In the genomic region with DNA sequence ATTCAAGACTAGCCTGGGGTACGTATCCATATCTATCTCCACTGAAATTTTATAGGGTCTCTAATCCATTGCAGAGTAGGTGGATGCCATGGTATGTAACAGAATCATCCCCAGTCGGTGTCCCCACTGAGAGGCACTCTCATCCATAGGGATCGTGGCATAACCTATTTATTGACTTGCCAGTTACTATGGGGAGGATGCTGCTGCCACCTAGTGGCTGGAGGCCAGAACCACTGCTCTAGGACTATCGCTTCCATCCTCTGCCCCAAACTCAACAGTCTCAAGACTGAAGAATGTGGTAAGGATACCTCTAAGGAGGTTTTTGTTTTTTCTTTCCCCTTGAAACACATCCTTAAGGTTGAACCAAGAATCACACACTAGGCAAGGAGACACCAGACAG, we compare ENCODE assay signal across 8 mouse cellular contexts. TPM values are rescaled to one million over a fixed set of nuclear protein-coding genes. Genes with fewer than 3 reads are reported as not detected.
DNase-seq lines count a peak whose midpoint lies in the region; ATAC-seq lines count a peak whose summit lies in the region.

No protein-coding gene starts in this region.

- no peaks in the 10 kb centered on the region for H3K9me3 ChIP-seq in hindbrain, embryonic 11.5 days (ENCODE audit: control insufficient read depth, low read length)
- H3K9me3 ChIP-seq in hindbrain, embryonic 16.5 days (ENCODE audit: control insufficient read depth, low read length), result no peaks in the 10 kb centered on the region
- no peaks in the 10 kb centered on the region for H3K9me3 ChIP-seq in embryonic facial prominence, embryonic 10.5 days
- no peaks in the 10 kb centered on the region for H3K9me3 ChIP-seq in heart, embryonic 15.5 days (replicated peaks)
- no peaks in the 10 kb centered on the region for H3K9me3 ChIP-seq in stomach, embryonic 15.5 days

- H3K27me3 ChIP-seq in hindbrain, embryonic 11.5 days (ENCODE audit: control insufficient read depth, insufficient read depth, low read length), result no peaks in the 10 kb centered on the region
- no peaks in the 10 kb centered on the region for H3K27me3 ChIP-seq in hindbrain, embryonic 16.5 days (replicated peaks; ENCODE audit: control insufficient read depth, insufficient read depth, low read length)
- no peaks in the 10 kb centered on the region for H3K27me3 ChIP-seq in embryonic facial prominence, embryonic 10.5 days (replicated peaks; ENCODE audit: low read depth, poor library complexity, severe bottlenecking)
- H3K27me3 ChIP-seq in heart, embryonic 15.5 days, result no peaks in the 10 kb centered on the region
- no peaks in the 10 kb centered on the region for H3K27me3 ChIP-seq in stomach, embryonic 15.5 days (replicated peaks)

- H3K27ac ChIP-seq in hindbrain, embryonic 11.5 days (ENCODE audit: low read depth, low read length), result no peak overlapping the region
- H3K27ac ChIP-seq in hindbrain, embryonic 16.5 days (ENCODE audit: low read depth, low read length), result no peak overlapping the region
- H3K27ac ChIP-seq in embryonic facial prominence, embryonic 10.5 days (replicated peaks), result no peak overlapping the region
- peak overlapping the region; percentile 77 for H3K27ac ChIP-seq in heart, embryonic 15.5 days
- peak overlapping the region; percentile 46; the same call in 1 of the 2 replicates for H3K27ac ChIP-seq in stomach, embryonic 15.5 days

- H3K4me1 ChIP-seq in hindbrain, embryonic 11.5 days (replicated peaks; ENCODE audit: control insufficient read depth, insufficient read depth, low read length), result no peaks in the 10 kb centered on the region
- H3K4me1 ChIP-seq in hindbrain, embryonic 16.5 days (ENCODE audit: control insufficient read depth, insufficient read depth, low read depth, low read length), result no peaks in the 10 kb centered on the region
- H3K4me1 ChIP-seq in embryonic facial prominence, embryonic 10.5 days, result peaks cover 3% of the 10 kb centered on the region; the same call in 1 of the 2 replicates
- peaks cover 14% of the 10 kb centered on the region for H3K4me1 ChIP-seq in heart, embryonic 15.5 days (replicated peaks)
- H3K4me1 ChIP-seq in stomach, embryonic 15.5 days, result no peaks in the 10 kb centered on the region

- WGBS in hindbrain, embryonic 11.5 days, result 55% methylated on average over 4 of the region's 4 CpGs
- WGBS in hindbrain, embryonic 16.5 days, result 50% methylated on average over 4 of the region's 4 CpGs
- 51% methylated on average over 4 of the region's 4 CpGs for WGBS in embryonic facial prominence, embryonic 10.5 days
- WGBS in heart, embryonic 15.5 days, result 45% methylated on average over 4 of the region's 4 CpGs
- WGBS in stomach, embryonic 15.5 days, result 59% methylated on average over 4 of the region's 4 CpGs

- H3K9ac ChIP-seq in hindbrain, embryonic 11.5 days (ENCODE audit: low read depth, low read length), result no peak overlapping the region
- no peak overlapping the region for H3K9ac ChIP-seq in hindbrain, embryonic 16.5 days (ENCODE audit: low read depth, low read length)
- no peak overlapping the region for H3K9ac ChIP-seq in heart, embryonic 15.5 days
- no peak overlapping the region for H3K9ac ChIP-seq in stomach, embryonic 15.5 days

- H3K4me2 ChIP-seq in hindbrain, embryonic 11.5 days (replicated peaks; ENCODE audit: low read depth, low read length), result no peak overlapping the region
- H3K4me2 ChIP-seq in hindbrain, embryonic 16.5 days (ENCODE audit: low read length), result no peak overlapping the region
- no peak overlapping the region for H3K4me2 ChIP-seq in heart, embryonic 15.5 days
- no peak overlapping the region for H3K4me2 ChIP-seq in stomach, embryonic 15.5 days

- peak; percentile 19; the same call in 1 of the 2 replicates for ATAC-seq in hindbrain, embryonic 11.5 days (ENCODE audit: low FRiP score)
- no peak for ATAC-seq in hindbrain, embryonic 16.5 days
- ATAC-seq in heart, embryonic 15.5 days (replicated peaks; ENCODE audit: insufficient number of reproducible peaks, insufficient read depth, low FRiP score, low read depth), result no peak
- peak; percentile 67 for ATAC-seq in megakaryocyte progenitor cell, adult 5-6 weeks (replicated peaks; ENCODE audit: poor library complexity)
- no peak for ATAC-seq in stomach, embryonic 15.5 days (ENCODE audit: insufficient read depth, low FRiP score, low read depth)

- H3K4me3 ChIP-seq in hindbrain, embryonic 11.5 days (ENCODE audit: low read depth, low read length), result no peak overlapping the region
- no peak overlapping the region for H3K4me3 ChIP-seq in hindbrain, embryonic 16.5 days (ENCODE audit: low read length)
- no peak overlapping the region for H3K4me3 ChIP-seq in embryonic facial prominence, embryonic 10.5 days
- no peak overlapping the region for H3K4me3 ChIP-seq in heart, embryonic 15.5 days
- no peak overlapping the region for H3K4me3 ChIP-seq in stomach, embryonic 15.5 days (replicated peaks)

- no peaks in the 10 kb centered on the region for H3K36me3 ChIP-seq in hindbrain, embryonic 11.5 days (ENCODE audit: control insufficient read depth, insufficient read depth, low read length)
- H3K36me3 ChIP-seq in hindbrain, embryonic 16.5 days (ENCODE audit: control insufficient read depth, insufficient read depth, low read length), result no peaks in the 10 kb centered on the region
- no peaks in the 10 kb centered on the region for H3K36me3 ChIP-seq in embryonic facial prominence, embryonic 10.5 days (replicated peaks)
- no peaks in the 10 kb centered on the region for H3K36me3 ChIP-seq in heart, embryonic 15.5 days
- H3K36me3 ChIP-seq in stomach, embryonic 15.5 days, result no peaks in the 10 kb centered on the region

- DNase-seq in hindbrain, embryonic 11.5 days (ENCODE audit: low spot score), result peak; percentile 75
- peak; percentile 81 for DNase-seq in adrenal gland, postnatal 10 days
- peak; percentile 69 for DNase-seq in embryonic facial prominence, embryonic 10.5 days (ENCODE audit: low spot score)
- DNase-seq in layer of hippocampus, postnatal 10 days (ENCODE audit: low spot score in 2 of 2), result peak; percentile 49 to 60

RNA-seq across cellular contexts. Expression of a gene that starts 16.0 kb away (rescaled TPM):
- not detected in 2 replicates for polyA plus RNA-seq in hindbrain, embryonic 11.5 days (2014; fragmentation: Nextera tagmentation; extraction: Ambion mirVana)
- not detected in 2 replicates for polyA plus RNA-seq in hindbrain, embryonic 16.5 days (2015; fragmentation: Nextera tagmentation; extraction: Ambion mirVana)
- total RNA-seq in adrenal gland, postnatal 10 days (2021), result under 1 TPM in 1 of 2 experiments, not detected in 1; 0.12 TPM
- not detected in 2 replicates for polyA plus RNA-seq in embryonic facial prominence, embryonic 10.5 days (2016; fragmentation: Nextera tagmentation; extraction: Ambion mirVana)
- not detected in 2 replicates for polyA plus RNA-seq in heart, embryonic 15.5 days (2015; fragmentation: Nextera tagmentation; extraction: Ambion mirVana)
- not detected for total RNA-seq in layer of hippocampus, postnatal 10 days (2021)
- total RNA-seq in megakaryocyte progenitor cell, adult 5-6 weeks (2015), result not detected in 2 replicates
- total RNA-seq in megakaryocyte progenitor cell, adult 5-6 weeks (2017), result not detected in 2 replicates
- polyA plus RNA-seq in stomach, embryonic 15.5 days (2015; fragmentation: Nextera tagmentation; extraction: Ambion mirVana), result not detected in 2 replicates

RNA-seq across cellular contexts. Expression of a gene that starts 17.1 kb away (rescaled TPM):
- 0.25 and 0.26 TPM in 2 replicates for polyA plus RNA-seq in hindbrain, embryonic 11.5 days (2014; fragmentation: Nextera tagmentation; extraction: Ambion mirVana)
- 0.29 and 0.50 TPM in 2 replicates for polyA plus RNA-seq in hindbrain, embryonic 16.5 days (2015; fragmentation: Nextera tagmentation; extraction: Ambion mirVana)
- total RNA-seq in adrenal gland, postnatal 10 days (2021), result 1 to 10 TPM; 1.2 to 2.6 TPM
- polyA plus RNA-seq in embryonic facial prominence, embryonic 10.5 days (2016; fragmentation: Nextera tagmentation; extraction: Ambion mirVana), result 0.44 and 0.52 TPM in 2 replicates
- polyA plus RNA-seq in heart, embryonic 15.5 days (2015; fragmentation: Nextera tagmentation; extraction: Ambion mirVana), result 0.30 and 0.43 TPM in 2 replicates
- under 1 TPM; 0.11 to 0.39 TPM for total RNA-seq in layer of hippocampus, postnatal 10 days (2021)
- total RNA-seq in megakaryocyte progenitor cell, adult 5-6 weeks (2015), result 0.07 TPM in 1 of 2 replicates, not detected in the other
- not detected in 2 replicates for total RNA-seq in megakaryocyte progenitor cell, adult 5-6 weeks (2017)
- polyA plus RNA-seq in stomach, embryonic 15.5 days (2015; fragmentation: Nextera tagmentation; extraction: Ambion mirVana), result 0.31 and 0.63 TPM in 2 replicates

RNA-seq across cellular contexts. Expression of a gene that starts 27.4 kb away (rescaled TPM):
- 6.4 and 6.7 TPM in 2 replicates for polyA plus RNA-seq in hindbrain, embryonic 11.5 days (2014; fragmentation: Nextera tagmentation; extraction: Ambion mirVana)
- 4.9 and 6.5 TPM in 2 replicates for polyA plus RNA-seq in hindbrain, embryonic 16.5 days (2015; fragmentation: Nextera tagmentation; extraction: Ambion mirVana)
- total RNA-seq in adrenal gland, postnatal 10 days (2021), result 1 to 10 TPM; 5.5 to 5.7 TPM
- 4.0 and 5.3 TPM in 2 replicates for polyA plus RNA-seq in embryonic facial prominence, embryonic 10.5 days (2016; fragmentation: Nextera tagmentation; extraction: Ambion mirVana)
- polyA plus RNA-seq in heart, embryonic 15.5 days (2015; fragmentation: Nextera tagmentation; extraction: Ambion mirVana), result 4.8 and 6.3 TPM in 2 replicates
- 1 to 10 TPM; 4.1 to 4.4 TPM for total RNA-seq in layer of hippocampus, postnatal 10 days (2021)
- total RNA-seq in megakaryocyte progenitor cell, adult 5-6 weeks (2015), result 6.4 and 8.8 TPM in 2 replicates
- 4.8 and 5.0 TPM in 2 replicates for total RNA-seq in megakaryocyte progenitor cell, adult 5-6 weeks (2017)
- polyA plus RNA-seq in stomach, embryonic 15.5 days (2015; fragmentation: Nextera tagmentation; extraction: Ambion mirVana), result 6.1 and 6.6 TPM in 2 replicates

Comparison
In these comparisons a context has a peak if more than half of its experiments do, and no peak if none do; other contexts are left out.
1. ATAC-seq: peak in hindbrain, embryonic 11.5 days (single experiment) and megakaryocyte progenitor cell, adult 5-6 weeks (single experiment); none in hindbrain, embryonic 16.5 days (single experiment), heart, embryonic 15.5 days (single experiment) and stomach, embryonic 15.5 days (single experiment).
2. H3K27ac ChIP-seq: peak in heart, embryonic 15.5 days (single experiment) and stomach, embryonic 15.5 days (single experiment); none in hindbrain, embryonic 11.5 days (single experiment), hindbrain, embryonic 16.5 days (single experiment) and embryonic facial prominence, embryonic 10.5 days (single experiment).
3. Peak in every context shown above with its lines, with median percentiles within 50 percentile points of each other: DNase-seq.